Mouse (Mus musculus): ENCODE measurements around the gene Rbck1. TPM values are rescaled to one million over a fixed set of nuclear protein-coding genes. Genes with fewer than 3 reads are reported as not detected.

Gene Rbck1
- polyA plus RNA-seq, 1 experiment from 2014 or later = 44.9 TPM

GRCm38 (mm10) chr2:152313926-152314325 lies 18.5 kb downstream of the Rbck1 start:
- no peak overlapping the region for H3K9ac ChIP-seq (ENCODE audit: low read depth, low read length)
- TF ChIP-seq CTCF (IDR thresholded peaks at IDR 0.05; ENCODE audit: low read depth) = no peak
- WGBS = 77% methylated on average over 6 of the region's 6 CpGs
- H3K27ac ChIP-seq (ENCODE audit: low read depth, low read length) = 0 out of 2 replicates have a peak overlapping the region, but pooled peaks have one; percentile 4
- no peaks in the 10 kb centered on the region for H3K4me1 ChIP-seq (replicated peaks; ENCODE audit: control insufficient read depth, insufficient read depth, low read length)
- ATAC-seq = no peak
- H3K27me3 ChIP-seq (replicated peaks; ENCODE audit: control insufficient read depth, insufficient read depth, low read length) = no peaks in the 10 kb centered on the region
- H3K4me3 ChIP-seq (ENCODE audit: low read depth, low read length) = no peak overlapping the region
- H3K4me2 ChIP-seq (replicated peaks; ENCODE audit: low read depth) = no peak overlapping the region
- H3K9me3 ChIP-seq (ENCODE audit: control insufficient read depth) = no peaks in the 10 kb centered on the region
- peaks cover 91% of the 10 kb centered on the region for H3K36me3 ChIP-seq (ENCODE audit: control insufficient read depth, insufficient read depth)

- Histone ChIP-seq H3K36me3 (ENCODE audit: control insufficient read depth, insufficient read depth) (peaks cover 91% of the 10 kb centered on the region), H3K9ac (ENCODE audit: low read depth, low read length) (no peak overlapping the region), H3K4me3 (ENCODE audit: low read depth, low read length) (no peak overlapping the region), H3K27me3 (replicated peaks; ENCODE audit: control insufficient read depth, insufficient read depth, low read length) (no peaks in the 10 kb centered on the region), H3K4me1 (replicated peaks; ENCODE audit: control insufficient read depth, insufficient read depth, low read length) (no peaks in the 10 kb centered on the region), H3K4me2 (replicated peaks; ENCODE audit: low read depth) (no peak overlapping the region), H3K9me3 (ENCODE audit: control insufficient read depth) (no peaks in the 10 kb centered on the region), H3K27ac (ENCODE audit: low read depth, low read length) (no peak overlapping the region)
- 57% methylated on average over 7 of the region's 7 CpGs for WGBS
- 0 out of 2 replicates have a peak, but pooled peaks have one; percentile 23 for ATAC-seq
- TF ChIP-seq CTCF (IDR thresholded peaks at IDR 0.05; ENCODE audit: low read depth) = no peak
These were observed 19.5 kb downstream of the Rbck1 start for GRCm38 (mm10) chr2:152312996-152313395.

DNA sequence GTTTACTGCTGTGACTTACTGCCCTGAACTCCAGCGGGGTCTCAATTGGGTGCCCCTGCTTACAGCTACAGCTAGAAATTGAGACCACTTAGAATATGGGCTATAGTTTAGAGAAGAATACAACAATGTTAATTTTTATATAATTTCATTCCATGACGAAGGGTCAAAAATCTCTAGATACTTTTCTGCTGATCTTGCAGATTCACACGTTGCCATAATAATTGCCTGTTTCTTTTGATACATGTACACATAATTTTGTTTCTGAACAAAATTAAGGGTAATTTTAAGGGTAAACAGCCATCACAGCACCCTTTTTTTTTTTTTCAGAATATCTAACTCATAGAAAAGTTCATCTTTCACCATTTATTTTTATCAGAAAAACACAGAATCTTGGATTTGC lies 25.3 kb downstream of the Rbck1 start:
- 88% methylated on average over 3 of the region's 3 CpGs for WGBS
- Histone ChIP-seq H3K9me3 (ENCODE audit: control insufficient read depth) (no peaks in the 10 kb centered on the region), H3K4me1 (replicated peaks; ENCODE audit: control insufficient read depth, insufficient read depth, low read length) (no peaks in the 10 kb centered on the region), H3K4me3 (ENCODE audit: low read depth, low read length) (no peak overlapping the region), H3K27me3 (replicated peaks; ENCODE audit: control insufficient read depth, insufficient read depth, low read length) (no peaks in the 10 kb centered on the region), H3K4me2 (replicated peaks; ENCODE audit: low read depth) (no peak overlapping the region), H3K27ac (ENCODE audit: low read depth, low read length) (no peak overlapping the region), H3K36me3 (ENCODE audit: control insufficient read depth, insufficient read depth) (peaks cover 83% of the 10 kb centered on the region), H3K9ac (ENCODE audit: low read depth, low read length) (no peak overlapping the region)
- no peak for TF ChIP-seq CTCF (IDR thresholded peaks at IDR 0.05; ENCODE audit: low read depth)
- ATAC-seq = no peak

DNA sequence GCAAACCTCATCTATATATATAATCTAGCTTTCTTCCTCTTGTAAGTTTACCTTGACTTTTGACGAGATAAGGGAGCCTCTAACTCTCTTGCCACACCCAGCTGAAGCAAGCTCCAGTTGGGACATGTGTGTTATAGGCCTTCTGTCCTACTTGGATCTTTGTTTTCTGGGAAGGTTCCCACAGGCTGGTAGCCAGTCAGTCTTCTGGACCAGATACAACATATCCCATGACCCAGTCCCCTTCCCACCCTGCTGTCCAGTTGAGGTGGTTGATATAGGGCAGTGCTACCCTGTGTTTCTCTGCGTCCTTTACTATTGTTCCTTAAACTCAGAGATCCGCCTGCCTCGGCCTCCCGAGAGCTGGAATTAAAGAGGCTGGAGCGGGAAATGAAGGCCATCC lies 27.0 kb downstream of the Rbck1 start:
- no peak for ATAC-seq
- Histone ChIP-seq H3K4me2 (replicated peaks; ENCODE audit: low read depth) (no peak overlapping the region), H3K4me3 (ENCODE audit: low read depth, low read length) (no peak overlapping the region), H3K4me1 (replicated peaks; ENCODE audit: control insufficient read depth, insufficient read depth, low read length) (no peaks in the 10 kb centered on the region), H3K9me3 (ENCODE audit: control insufficient read depth) (no peaks in the 10 kb centered on the region), H3K27ac (ENCODE audit: low read depth, low read length) (no peak overlapping the region), H3K9ac (ENCODE audit: low read depth, low read length) (no peak overlapping the region), H3K27me3 (replicated peaks; ENCODE audit: control insufficient read depth, insufficient read depth, low read length) (no peaks in the 10 kb centered on the region), H3K36me3 (ENCODE audit: control insufficient read depth, insufficient read depth) (peaks cover 66% of the 10 kb centered on the region)
- WGBS = 87% methylated on average over 6 of the region's 6 CpGs
- TF ChIP-seq CTCF (IDR thresholded peaks at IDR 0.05; ENCODE audit: low read depth) = no peak

DNA sequence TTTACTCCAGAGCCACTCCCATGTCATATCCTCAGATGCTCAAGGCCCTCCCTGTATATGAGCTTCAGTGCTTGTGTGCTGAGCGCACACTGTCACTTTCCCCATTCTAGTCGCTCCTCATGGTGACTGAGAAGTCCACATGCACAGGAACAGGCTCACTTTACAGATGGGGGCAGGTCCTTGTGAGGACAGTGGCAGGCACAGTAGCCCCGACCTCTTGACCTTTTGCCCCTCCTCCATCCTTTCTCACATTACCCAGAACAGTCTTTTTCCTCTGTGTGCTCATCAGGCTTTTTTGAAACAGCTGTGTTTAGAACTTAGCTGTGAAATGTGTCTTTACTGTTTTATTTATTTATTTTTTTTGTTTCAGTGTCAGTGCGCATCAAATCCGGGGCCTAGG lies 28.7 kb downstream of the Rbck1 start:
- no peak for ATAC-seq

GRCm38 (mm10) chr2:152302862-152303261 lies 29.6 kb downstream of the Rbck1 start:
- TF ChIP-seq CTCF (IDR thresholded peaks at IDR 0.05; ENCODE audit: low read depth) = no peak
- no peak overlapping the region for H3K4me2 ChIP-seq (replicated peaks; ENCODE audit: low read depth)
- H3K27me3 ChIP-seq (replicated peaks; ENCODE audit: control insufficient read depth, insufficient read depth, low read length) = no peaks in the 10 kb centered on the region
- H3K4me1 ChIP-seq (replicated peaks; ENCODE audit: control insufficient read depth, insufficient read depth, low read length) = no peaks in the 10 kb centered on the region
- no peaks in the 10 kb centered on the region for H3K9me3 ChIP-seq (ENCODE audit: control insufficient read depth)
- no peak overlapping the region for H3K4me3 ChIP-seq (ENCODE audit: low read depth, low read length)
- H3K27ac ChIP-seq (ENCODE audit: low read depth, low read length) = no peak overlapping the region
- whole genome bisulfite sequencing = 71% methylated on average over 2 of the region's 2 CpGs
- no peak overlapping the region for H3K9ac ChIP-seq (ENCODE audit: low read depth, low read length)
- H3K36me3 ChIP-seq (ENCODE audit: control insufficient read depth, insufficient read depth) = peaks cover 42% of the 10 kb centered on the region
- ATAC-seq = 0 out of 2 replicates have a peak, but pooled peaks have one; percentile 7

More for the DNA sequence above, 28.7 kb downstream of the Rbck1 start:
- TF ChIP-seq CTCF (IDR thresholded peaks at IDR 0.05; ENCODE audit: low read depth) = no peak
- no peaks in the 10 kb centered on the region for H3K9me3 ChIP-seq (ENCODE audit: control insufficient read depth)
- no peak overlapping the region for H3K9ac ChIP-seq (ENCODE audit: low read depth, low read length)
- no peaks in the 10 kb centered on the region for H3K4me1 ChIP-seq (replicated peaks; ENCODE audit: control insufficient read depth, insufficient read depth, low read length)
- H3K27ac ChIP-seq (ENCODE audit: low read depth, low read length) = no peak overlapping the region
- H3K36me3 ChIP-seq (ENCODE audit: control insufficient read depth, insufficient read depth) = peaks cover 51% of the 10 kb centered on the region
- no peak overlapping the region for H3K4me2 ChIP-seq (replicated peaks; ENCODE audit: low read depth)
- H3K4me3 ChIP-seq (ENCODE audit: low read depth, low read length) = no peak overlapping the region
- no peaks in the 10 kb centered on the region for H3K27me3 ChIP-seq (replicated peaks; ENCODE audit: control insufficient read depth, insufficient read depth, low read length)
- WGBS = 64% methylated on average over 5 of the region's 5 CpGs

DNA sequence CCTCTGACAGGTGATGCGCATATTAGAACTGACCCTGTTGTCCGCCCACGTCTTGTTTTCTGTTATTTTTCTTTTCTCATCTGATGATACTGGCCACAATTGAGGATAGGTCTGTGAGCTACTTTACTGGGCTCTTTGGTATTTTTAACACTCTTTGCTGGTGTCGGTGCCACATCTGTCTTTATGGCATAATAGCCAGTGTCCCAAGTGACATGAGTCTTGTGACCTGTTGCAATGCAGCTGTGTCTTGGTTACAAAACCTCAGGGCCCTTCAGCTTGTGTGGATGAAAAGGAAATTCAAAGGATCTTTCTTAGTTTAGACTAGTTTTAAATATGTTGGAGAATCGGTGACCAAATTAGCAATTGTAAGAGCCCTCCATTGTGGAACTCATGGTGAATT lies 37.9 kb downstream of the Rbck1 start:
- TF ChIP-seq CTCF (IDR thresholded peaks at IDR 0.05; ENCODE audit: low read depth) = no peak
- Histone ChIP-seq H3K9me3 (ENCODE audit: control insufficient read depth) (no peaks in the 10 kb centered on the region), H3K4me2 (replicated peaks; ENCODE audit: low read depth) (peak overlapping the region; percentile 82), H3K36me3 (ENCODE audit: control insufficient read depth, insufficient read depth) (no peaks in the 10 kb centered on the region), H3K27me3 (replicated peaks; ENCODE audit: control insufficient read depth, insufficient read depth, low read length) (no peaks in the 10 kb centered on the region), H3K27ac (ENCODE audit: low read depth, low read length) (peak overlapping the region; percentile 85; the same call in 1 of the 2 replicates), H3K9ac (ENCODE audit: low read depth, low read length) (peak overlapping the region; percentile 90; the same call in 1 of the 2 replicates), H3K4me3 (ENCODE audit: low read depth, low read length) (peak overlapping the region; percentile 72), H3K4me1 (replicated peaks; ENCODE audit: control insufficient read depth, insufficient read depth, low read length) (no peaks in the 10 kb centered on the region)
- 29% methylated on average over 5 of the region's 5 CpGs for WGBS
- ATAC-seq = peak; percentile 2; the same call in 1 of the 2 replicates
